Mouse (Mus musculus): Measurements from ENCODE around the gene Spata17.

DNA sequence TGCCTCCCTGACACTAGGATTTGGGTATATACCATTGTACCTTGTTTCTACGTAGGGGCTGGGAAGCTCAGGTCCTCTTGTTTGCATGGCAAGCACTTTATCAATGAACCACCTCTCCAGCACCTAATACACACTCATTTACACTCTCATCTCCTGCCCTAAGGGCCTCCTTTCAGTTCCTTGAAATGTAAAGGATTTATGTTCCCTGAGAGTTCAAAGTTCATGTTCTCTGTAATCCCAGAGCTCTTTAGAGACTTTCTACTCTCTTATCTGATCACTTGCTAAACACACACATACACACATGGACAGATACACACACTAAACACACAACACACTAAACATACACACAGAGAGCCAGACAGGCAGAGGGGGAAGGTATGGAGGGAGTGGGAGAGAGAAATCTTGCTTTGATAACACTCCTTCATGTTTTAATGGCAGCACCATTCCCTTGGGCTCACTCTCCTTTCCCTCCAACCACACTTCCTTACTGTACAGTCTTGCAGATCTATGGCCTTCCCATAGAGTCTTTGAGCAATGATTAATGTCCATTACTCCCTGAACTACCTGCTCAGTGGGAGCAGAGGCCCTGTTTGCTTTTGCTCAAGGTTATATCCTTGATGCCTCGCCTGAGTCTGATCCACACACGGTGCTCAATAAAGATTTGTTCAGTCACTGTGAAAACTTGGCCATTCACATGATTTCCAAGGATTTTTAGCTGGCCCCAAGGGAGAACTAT lies 126.4 kb downstream of the Spata17 start:
- TF ChIP-seq CTCF (IDR thresholded peaks at IDR 0.05; ENCODE audit: control insufficient read depth, insufficient read depth, insufficient replicate concordance, low read depth, low read length) (no peak), POLR2A (IDR thresholded peaks at IDR 0.05; ENCODE audit: control insufficient read depth, low read depth, low read length) (no peak)

Measured in testis, adult 2 months (tissue).